12 mouse cellular contexts compared by ENCODE assay signal in genomic region chr6:113936811-113937508, GRCm38 (mm10).
A peak's percentile ranks its signal among the peaks of the same experiment; 100 is the strongest.
DNase-seq lines count a peak whose midpoint lies in the region; ATAC-seq lines count a peak whose summit lies in the region.
"Had no signal": no experiment of that assay in that cellular context is flagged by ENCODE, and none has a peak within 500 bp of the region (broad histone marks: within the 10 kb centered on the region; RNA-seq: fewer than 3 reads in every experiment).

No protein-coding gene starts in this region.

- 35% methylated on average over 6 of the region's 6 CpGs for WGBS in hindbrain, embryonic 12.5 days
- WGBS in intestine, embryonic 15.5 days: 50% methylated on average over 6 of the region's 6 CpGs

- no peaks in the 10 kb centered on the region for H3K36me3 ChIP-seq in hindbrain, embryonic 12.5 days
- no peaks in the 10 kb centered on the region for H3K36me3 ChIP-seq in intestine, embryonic 15.5 days
- H3K36me3 ChIP-seq: limb, embryonic 12.5 days had no signal

- DNase-seq in Muller cell, postnatal 12 days (ENCODE audit: inconsistent ontology term): peak; percentile 72
- DNase-seq in embryo, embryonic 11.5 days (ENCODE audit: low read depth, low spot score): peak; percentile 19
- peak; percentile 85 for DNase-seq in lung, postnatal 36 days
- DNase-seq in right cerebral cortex, adult 18-20 months: no peak
- DNase-seq: gastrocnemius, postnatal 14 days; kidney, postnatal 4 days had no signal

- H3K4me2 ChIP-seq in hindbrain, embryonic 12.5 days (replicated peaks): no peak overlapping the region
- no peak overlapping the region for H3K4me2 ChIP-seq in intestine, embryonic 15.5 days (replicated peaks)
- H3K4me2 ChIP-seq: limb, embryonic 12.5 days had no signal

- H3K27me3 ChIP-seq in hindbrain, embryonic 12.5 days: no peaks in the 10 kb centered on the region
- no peaks in the 10 kb centered on the region for H3K27me3 ChIP-seq in intestine, embryonic 15.5 days (replicated peaks)
- H3K27me3 ChIP-seq: limb, embryonic 12.5 days had no signal

- peak overlapping the region; percentile 23 for H3K27ac ChIP-seq in hindbrain, embryonic 12.5 days
- no peak overlapping the region for H3K27ac ChIP-seq in intestine, embryonic 15.5 days
- H3K27ac ChIP-seq: limb, embryonic 12.5 days had no signal

- no peak overlapping the region for H3K9ac ChIP-seq in hindbrain, embryonic 12.5 days
- no peak overlapping the region for H3K9ac ChIP-seq in intestine, embryonic 15.5 days
- H3K9ac ChIP-seq: limb, embryonic 12.5 days had no signal

- H3K4me1 ChIP-seq in hindbrain, embryonic 12.5 days: peaks cover 31% of the 10 kb centered on the region
- H3K4me1 ChIP-seq in intestine, embryonic 15.5 days (replicated peaks): no peaks in the 10 kb centered on the region

- no peaks in the 10 kb centered on the region for H3K9me3 ChIP-seq in hindbrain, embryonic 12.5 days (replicated peaks)
- no peaks in the 10 kb centered on the region for H3K9me3 ChIP-seq in intestine, embryonic 15.5 days
- H3K9me3 ChIP-seq: limb, embryonic 12.5 days had no signal

- H3K4me3 ChIP-seq in hindbrain, embryonic 12.5 days: no peak overlapping the region
- no peak overlapping the region for H3K4me3 ChIP-seq in intestine, embryonic 15.5 days (replicated peaks)
- H3K4me3 ChIP-seq: limb, embryonic 12.5 days had no signal

- peak; percentile 76 for ATAC-seq in hindbrain, embryonic 12.5 days (ENCODE audit: low FRiP score)
- no peak for ATAC-seq in granulocyte monocyte progenitor cell, adult 5-6 weeks (replicated peaks; ENCODE audit: poor library complexity, severe bottlenecking)
- ATAC-seq in erythroid progenitor cell, adult 5-6 weeks (replicated peaks; ENCODE audit: low FRiP score, poor library complexity, severe bottlenecking): no peak
- ATAC-seq in intestine, embryonic 15.5 days: no peak
- ATAC-seq: CD4-positive, CD25-positive, alpha-beta regulatory T cell, adult 4 months had no signal
